Mouse (Mus musculus) cerebellum, adult 9-11 months (tissue): ENCODE data around the gene Fam126a.

ENCODE experiments used
- DNase-seq: peaks from one replicate; pipeline ENCODE4 v3.0.0; 2022

The Fam126a gene

DNA sequence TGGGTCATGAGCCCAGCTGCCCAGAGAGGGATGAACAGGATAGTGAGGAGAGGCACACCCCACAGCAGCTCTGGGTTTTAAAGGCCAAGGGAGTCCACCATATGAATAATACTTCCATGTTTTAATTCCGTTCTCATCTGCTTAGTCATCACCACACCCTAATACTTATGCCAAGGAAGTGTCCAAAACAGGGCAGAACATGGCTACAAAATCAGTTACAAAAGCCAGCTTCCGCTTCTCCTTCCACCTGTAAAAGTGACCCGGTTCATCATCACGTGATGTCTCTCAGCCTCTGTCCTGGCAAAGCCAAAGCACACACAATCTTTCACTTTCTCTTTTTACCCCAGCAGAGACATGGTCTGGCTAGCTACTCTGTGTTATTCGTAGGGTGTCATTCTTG lies 8.9 kb upstream of the Fam126a start:
- DNase-seq: no peak

DNA sequence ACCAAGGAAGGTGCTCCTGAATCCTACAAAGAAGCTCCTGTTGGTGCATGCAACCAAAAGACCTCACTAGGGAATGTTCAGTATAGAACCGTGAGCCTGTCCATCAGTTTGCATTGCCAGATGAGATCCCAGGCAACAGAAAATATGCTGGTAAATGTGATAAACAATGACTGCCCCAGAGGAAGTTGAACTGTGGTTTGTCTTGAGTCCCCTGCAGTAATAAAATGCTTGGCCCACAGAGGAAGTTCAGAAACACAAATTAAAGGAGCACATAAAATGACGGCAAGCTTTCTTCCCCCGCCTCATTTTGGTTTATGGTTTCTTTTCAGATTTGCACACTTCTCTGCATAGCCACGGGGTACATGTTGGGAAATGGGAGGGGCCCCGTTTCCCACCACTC lies 8.3 kb upstream of the Fam126a start:
- DNase-seq: no peak

DNA sequence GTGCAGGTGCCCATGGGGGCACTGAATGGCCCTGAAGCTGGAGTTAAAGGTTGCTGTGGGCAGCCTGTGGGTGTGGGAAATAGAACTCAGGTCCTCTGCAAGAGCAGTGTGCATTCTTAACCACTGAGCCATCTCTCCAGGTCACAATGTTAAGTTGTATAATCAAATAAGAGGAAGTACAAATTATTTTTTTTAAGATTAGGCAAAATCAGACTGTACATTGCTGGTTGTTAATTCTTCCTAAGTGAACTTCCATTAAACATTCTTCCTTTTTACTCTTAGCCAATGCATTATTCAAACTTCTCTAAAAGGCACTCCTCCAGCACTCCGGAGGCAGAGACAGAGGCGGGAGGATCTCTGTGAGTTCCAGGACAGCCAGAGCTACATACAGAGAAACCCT lies 7.7 kb upstream of the Fam126a start:
- no peak for DNase-seq

DNA sequence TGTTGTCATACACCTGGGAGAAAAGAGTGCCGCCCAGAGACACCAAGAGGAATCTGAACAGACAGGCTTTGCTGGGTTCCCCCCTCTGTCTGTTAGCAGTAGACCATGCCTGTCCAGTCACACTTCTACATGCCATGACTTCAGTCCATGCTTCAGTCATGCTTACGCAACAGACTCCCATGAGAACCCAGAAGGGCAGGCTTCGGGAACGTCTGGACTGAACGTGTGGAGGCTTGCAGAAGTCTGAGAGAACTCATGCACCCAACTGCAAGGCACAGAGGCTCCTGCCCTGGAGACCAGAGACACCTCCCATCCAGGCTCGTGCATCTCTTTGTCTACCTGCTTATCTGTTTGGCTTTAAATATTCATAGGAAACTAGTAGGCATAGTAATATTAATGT lies 6.2 kb upstream of the Fam126a start:
- no peak for DNase-seq

DNA sequence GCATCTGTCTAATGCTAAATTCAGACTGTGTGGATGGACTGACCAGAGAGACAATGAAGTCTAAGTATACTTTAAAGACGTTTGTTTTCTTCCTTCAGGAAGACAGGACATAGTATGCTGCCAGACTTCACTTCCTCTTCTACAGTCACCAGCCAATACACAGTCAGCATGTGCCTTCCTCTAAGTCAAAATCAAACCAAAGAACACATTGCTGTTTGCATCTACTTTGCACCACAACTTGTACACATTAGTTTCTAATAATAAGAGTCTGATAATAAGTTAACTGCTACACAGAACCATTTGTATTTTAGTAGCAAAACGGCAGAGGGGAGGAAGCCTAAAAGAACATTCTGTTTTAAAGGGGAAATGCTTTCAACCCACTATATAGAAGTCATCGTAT lies 4.5 kb upstream of the Fam126a start:
- DNase-seq: no peak

DNA sequence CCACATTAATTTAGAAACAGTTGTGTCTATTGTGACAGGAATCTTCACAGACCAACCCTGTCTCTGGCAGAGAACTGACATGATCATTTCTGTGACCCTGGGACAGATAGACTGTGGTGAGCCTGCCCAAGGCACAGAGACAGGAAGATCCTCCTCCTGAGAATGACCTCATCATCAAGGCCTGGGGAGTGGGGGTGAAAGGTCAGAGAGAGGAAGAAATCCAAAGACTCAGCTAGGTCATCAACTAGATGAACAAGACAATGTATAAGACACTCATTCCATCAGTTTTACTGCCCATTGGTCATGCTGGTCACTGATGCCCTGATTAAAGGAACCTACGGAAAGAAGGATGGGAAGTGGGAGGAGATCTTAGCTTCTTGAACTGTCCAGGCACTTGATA lies 3.6 kb upstream of the Fam126a start:
- DNase-seq: no peak

DNA sequence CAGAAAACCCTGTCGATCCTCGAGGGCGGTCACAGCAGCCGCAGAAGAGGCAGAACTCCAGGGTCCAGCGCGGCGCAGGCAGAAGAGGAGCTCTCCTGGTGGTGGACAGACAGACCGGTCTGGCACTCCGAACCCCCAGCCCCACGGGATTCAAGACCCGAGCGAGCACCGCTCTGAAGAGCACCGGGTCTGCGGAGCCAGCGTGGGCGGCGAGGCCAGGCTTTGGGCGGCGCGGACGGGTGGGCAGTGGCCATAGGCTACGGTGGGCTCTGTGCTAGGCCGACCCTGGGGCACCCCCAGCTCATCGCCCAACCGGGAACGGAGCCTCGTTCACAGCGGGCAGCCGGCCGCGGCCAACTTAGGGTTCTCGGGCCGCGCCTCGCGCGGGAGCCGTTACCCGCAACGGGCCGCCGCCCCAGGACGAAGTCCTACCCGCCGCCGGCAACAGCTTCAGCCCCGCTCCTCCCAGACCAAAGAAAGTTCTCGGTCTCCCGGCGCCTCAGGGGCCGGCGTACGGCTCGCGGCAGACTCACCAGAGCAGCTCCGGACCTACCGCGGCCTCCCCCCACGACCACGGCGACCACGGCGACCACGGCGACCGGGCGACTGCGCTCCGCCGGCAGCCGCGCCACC lies 428 bp downstream of the Fam126a start:
- DNase-seq: no peak

DNA sequence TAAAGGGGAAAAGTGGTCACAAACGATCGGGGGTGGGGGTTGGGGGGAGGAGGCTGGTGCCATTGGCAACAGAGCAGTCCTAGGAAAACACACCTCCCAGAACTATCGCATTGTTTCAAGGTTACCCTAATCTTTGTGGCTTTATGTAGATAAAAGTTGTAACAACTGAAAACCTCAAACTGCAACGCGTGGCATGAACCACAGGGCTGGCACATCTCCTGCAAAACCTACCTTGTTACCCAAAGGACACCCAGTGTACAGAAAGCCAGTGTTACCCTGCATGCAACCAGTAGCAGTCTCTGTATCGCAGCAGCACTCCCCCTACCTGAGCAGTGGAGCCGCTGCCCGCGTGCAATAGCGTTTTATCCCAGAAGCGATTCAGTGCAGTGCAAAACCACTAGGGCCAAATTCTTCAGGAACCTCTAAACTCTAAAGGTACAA lies 1.1 kb downstream of the Fam126a start:
- DNase-seq: peak; percentile 18

DNA sequence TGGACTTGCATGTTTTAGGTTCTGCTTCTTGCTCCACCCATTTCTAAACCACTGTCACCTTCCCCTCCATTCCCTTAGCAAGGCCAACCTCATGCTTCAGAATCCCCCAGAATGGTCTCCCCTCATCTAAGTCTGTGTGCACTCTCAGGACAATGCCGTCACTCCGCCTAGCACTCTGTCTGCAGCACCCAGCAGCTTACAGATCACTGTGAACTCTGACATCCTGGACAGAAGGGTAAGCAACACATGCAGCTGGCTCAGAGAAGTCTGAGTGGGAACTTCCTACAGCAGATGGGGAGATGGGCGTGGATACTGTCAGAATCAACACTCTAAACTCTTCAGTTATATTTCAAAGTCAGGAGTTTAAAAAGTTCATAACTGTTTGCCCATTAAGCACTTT lies 5.5 kb downstream of the Fam126a start:
- no peak for DNase-seq

DNA sequence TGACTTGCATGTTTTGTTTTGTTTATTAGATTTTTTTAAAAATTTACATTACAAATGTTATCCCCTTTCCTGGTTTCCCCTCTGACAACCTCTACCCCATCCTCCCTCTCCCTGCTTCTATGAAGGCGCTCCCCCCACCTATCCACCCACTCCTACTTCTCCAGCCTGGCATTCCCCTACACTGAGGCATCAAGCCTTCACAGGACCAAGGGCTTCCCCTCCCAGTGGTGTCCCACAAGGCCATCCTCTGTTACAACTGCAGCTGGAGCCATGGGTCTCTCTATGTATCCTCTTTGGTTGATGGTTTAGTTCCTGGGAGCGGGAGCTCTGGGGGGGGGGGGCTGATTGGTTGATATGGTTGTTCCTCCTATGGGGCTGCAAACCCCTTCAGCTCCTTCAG lies 7.3 kb downstream of the Fam126a start:
- DNase-seq: no peak

DNA sequence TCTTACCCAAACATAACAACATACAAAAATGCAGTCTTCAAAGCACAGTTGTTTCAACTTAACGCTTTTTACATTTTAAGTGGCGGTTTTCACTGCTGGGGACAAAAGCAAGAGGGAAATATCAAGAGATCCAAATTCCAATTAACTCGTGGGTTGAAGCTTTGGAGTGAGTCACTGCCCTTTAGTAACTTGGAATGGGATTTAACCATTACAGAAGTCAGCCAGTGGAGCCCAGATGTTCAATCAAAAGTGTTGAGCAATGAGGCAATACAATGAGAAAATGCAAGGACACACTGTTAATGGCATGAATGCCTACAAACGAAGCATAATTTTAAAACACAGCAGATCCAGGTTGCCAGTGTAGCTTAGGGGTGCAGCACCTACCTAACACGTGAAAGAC lies 8.8 kb downstream of the Fam126a start:
- DNase-seq: no peak

DNA sequence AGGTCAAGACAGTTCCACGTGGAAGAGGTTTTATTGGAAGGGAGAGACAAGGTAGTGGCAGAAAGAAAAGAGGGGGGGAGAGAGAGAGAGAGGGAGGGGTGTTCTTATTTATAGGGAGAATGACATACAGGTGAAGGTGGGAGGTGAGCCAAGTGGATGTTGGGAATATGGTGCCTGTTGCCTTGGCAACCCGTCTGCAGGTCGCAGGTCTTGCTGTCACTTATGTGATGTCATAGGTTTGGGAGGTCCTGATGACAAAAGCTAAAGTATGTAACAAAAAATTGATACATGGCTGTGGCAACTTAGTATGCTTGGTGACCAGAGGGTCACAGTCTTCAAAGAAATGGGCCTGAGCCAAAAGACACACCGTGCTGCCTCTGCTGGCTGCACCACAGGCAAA lies 10.1 kb downstream of the Fam126a start:
- DNase-seq: no peak

DNA sequence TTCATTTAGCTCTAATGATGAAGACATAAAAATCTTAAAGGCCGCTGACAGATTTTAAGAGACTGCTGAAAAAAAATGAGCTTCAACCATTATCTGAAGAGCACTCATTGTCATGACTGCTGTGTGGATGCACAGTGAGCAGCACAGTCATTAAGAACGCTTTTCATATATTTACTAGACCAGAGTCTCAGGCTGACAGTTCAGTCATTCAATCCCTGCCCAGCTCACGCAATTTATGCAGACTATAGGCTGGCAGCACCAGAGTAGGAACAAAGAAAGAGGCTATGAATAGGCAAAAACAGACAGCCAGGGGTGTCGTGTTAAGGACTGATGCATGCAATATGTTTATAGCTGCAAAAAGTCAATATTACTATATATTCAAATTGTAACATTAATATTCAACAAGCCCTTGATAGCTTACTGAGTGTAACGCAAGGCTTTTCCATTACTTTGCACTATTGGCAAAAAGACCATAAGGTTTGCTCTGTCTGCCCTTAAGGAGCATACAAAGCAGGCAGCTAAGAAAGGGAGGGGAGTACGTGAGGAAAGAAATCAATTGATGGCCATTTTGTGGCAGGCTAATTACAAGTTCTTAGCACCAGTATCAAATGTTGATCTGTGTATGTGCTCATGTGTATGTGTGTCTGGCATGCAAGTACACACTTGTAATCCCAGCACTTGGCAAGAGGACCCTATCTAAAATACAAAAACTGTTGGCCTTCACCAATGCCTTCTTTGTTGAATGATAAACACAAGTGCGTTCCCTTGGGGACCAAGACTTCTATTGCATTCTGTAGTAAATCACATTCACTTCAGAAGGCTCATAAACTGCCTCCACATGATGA lies 10.9 kb downstream of the Fam126a start:
- DNase-seq: no peak

DNA sequence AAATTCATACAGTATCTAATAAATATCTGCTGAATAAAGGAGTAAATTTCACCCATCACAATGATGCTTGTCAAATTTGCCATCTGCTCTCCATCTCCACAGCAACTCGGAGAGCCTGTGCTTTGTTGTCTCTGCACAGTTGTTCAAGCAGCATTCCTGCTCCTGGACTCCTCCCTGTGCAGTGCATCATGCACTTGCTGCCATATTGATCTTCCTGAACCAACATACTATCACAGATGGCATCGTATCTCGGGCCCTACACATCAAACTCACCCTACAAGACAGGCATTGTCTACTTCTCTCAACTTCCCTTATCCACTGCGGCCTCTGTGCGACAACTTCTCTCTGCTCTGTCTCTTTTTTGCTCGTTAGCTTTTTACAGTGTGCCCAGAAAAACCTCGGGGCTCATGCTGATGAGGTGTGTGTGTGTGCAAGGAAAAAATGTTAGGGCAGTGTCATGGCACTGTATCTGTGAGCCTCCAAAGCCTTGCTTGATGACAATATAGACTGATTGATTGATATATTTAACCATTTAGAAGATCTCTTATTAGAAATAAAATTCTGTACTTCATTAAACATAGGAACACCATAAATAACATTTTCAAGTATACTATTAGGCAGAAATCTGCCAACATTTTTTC lies 11.7 kb downstream of the Fam126a start:
- DNase-seq: no peak

DNA sequence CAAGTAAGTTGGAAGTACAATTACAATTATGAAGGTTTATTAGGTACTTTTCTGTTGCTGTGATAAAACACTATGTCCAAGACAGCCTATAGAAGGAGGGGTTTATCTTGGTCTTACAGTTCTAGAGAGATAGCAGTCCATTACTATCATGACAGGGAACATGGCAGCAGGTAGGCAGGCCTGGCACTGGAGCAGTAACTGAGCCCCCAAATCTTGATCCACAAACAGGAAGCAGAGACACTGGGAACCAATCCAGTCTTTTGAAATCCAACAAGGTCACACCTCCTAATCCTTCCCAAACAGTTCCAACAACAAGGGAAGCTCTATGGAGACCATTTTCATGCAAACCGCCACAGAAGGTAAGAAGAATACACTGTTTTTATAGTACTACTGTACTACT lies 13.6 kb downstream of the Fam126a start:
- no peak for DNase-seq

DNA sequence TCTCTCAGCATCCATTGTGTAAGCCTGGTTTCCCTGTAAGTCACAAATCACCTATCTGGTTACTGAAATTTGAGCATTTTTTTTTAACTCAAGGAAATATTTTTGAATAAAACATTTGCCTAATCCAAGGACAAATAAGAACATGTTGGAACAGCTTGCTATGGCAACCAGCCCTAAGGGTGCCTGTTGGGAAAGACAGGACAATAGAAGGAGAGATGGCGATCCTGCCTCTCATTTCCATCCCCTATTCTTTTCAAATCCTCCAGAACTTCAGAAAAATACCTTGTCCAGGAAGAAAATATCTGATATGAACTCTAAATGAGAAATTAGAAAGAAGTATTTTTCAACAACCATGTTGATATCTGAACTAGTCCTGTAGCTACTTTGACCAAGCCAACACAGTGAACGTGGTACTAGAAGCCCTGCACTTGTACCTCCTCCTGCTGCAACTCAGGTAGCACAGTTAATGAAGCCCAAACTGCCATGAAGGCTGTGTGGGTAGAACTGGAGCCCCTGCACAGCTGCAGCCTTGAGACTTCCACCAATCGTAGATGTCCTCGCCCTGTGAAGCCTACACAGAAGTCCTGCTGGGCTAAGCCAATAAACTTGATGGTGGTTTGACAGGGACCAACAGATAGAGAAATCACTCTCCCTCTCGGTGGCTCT lies 17.0 kb downstream of the Fam126a start:
- no peak for DNase-seq

DNA sequence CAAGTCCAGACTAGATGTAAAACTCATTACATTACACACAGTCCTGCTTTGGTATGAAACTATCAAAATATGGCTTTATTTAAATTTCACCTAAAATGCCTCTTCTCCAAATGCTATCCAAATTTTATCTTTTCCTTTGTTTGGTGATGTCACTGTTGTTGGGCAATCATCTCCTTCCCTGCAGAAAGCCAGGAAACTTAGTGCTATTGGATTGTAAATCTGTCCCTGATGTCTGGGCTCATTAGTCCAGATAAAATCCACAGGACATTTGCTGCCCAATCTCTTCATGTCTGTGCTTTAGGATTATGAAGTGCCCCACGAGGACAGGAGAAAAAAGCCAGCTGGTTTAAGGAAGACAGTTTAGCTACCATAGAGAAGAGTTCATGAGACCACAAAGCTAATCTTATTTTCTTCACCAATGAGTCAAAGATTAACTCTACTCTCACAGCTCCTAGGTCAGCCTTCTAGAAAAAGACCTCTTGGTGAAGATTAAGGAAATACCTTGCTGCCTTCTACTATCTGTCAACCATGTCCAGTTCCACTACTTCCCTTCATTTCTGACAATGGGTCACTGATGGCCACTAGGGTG lies 31.3 kb downstream of the Fam126a start:
- DNase-seq: no peak

DNA sequence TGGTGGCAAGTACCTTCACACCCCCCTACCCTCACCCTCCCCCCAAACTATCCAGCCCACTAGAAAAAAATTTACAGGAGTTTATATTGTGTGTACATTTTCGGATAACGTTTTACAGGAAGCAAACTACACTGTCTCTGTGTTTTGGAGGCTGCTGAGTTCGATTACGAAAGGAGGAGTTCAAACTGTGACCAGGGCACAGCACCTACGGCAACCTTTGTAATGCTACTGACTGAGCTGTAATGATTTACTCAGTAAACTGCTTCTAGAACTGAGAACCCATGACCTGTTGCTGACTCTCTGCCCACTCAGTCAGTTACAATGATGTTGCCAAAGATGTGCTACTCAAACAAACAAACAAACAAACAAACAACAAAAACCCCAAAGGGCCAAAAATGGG lies 34.5 kb downstream of the Fam126a start:
- no peak for DNase-seq

DNA sequence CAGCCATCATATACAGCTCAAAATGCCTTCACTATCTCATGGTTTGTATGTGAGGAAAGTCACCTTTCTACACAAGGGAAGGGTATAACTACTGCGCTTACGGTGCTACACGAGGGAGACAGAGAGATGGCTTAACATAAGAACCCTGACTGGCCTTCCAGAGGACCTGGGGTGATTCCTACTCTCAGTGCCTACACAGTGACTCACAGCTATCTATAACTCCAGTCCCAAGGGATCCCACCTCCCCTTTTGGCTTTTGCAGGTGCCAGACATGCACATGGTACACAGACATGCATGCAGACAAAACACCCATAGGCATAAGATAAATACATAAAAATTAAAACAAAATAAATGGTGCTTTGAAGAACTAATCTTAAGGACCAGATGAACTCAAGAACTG lies 35.6 kb downstream of the Fam126a start:
- no peak for DNase-seq

DNA sequence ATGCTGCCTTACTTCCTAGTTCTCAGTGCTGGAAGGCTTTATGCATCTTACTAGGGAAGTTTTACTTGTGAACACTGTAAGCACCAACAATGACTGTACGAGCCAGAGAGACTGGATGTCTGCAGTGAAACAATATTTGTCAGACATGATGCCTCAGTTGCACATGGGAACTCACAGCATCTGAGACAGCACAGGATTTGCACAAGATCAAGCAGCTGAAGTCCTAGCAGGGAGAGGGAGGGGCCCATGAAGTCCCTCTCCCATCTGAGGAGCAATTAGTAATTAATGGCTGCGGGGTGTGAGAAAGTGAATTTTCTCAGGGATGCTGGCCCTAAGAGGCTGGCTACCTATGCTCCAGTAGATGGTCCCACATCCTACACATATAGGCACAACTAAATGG lies 36.3 kb downstream of the Fam126a start:
- no peak for DNase-seq

DNA sequence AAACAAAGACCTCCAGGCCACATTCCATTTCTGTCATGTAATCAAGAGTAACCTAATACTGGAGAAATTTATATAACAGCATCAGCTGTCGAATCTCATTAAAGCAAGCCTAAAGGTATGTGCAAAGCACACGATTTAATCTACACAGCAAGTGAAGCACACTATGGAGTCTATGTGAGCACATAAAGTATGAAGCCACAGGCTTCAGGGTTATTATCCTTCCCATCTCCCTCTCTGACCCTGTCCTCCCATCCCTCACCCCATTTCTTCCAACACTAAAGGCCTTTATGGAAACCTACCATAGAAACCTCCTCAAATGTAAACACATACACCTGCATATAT lies 37.0 kb downstream of the Fam126a start:
- no peak for DNase-seq

DNA sequence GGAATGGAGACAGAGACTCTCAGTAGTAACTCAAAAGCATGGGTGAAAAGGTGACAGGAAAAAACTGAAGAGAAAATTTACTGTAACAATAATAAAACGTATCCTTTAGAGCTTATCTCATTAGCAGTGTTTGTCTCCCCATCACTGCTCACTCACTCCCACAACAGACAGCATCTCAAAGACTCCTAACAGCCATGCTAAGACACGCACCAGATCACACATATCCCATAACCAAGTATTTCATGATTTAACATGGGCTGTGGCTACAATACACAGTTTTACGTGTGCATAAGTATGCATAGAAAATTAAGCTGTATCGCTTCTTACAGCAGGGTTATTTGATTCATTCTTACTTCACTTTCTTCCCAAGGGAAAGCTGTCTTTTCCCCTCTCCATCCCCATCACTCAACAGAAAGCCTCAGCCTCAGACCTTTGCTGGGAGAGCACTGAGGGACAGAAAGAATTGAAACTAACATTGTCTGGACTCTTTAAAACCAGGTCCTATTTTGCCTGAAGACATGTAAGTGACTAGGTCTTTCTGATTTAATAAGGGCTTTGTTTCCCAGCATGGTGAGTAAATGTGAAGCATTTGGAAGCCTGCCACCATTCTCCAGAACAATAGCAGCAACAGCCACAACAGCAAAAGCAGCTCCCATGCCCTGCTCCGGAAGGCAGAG lies 37.5 kb downstream of the Fam126a start:
- peak; percentile 11 for DNase-seq

DNA sequence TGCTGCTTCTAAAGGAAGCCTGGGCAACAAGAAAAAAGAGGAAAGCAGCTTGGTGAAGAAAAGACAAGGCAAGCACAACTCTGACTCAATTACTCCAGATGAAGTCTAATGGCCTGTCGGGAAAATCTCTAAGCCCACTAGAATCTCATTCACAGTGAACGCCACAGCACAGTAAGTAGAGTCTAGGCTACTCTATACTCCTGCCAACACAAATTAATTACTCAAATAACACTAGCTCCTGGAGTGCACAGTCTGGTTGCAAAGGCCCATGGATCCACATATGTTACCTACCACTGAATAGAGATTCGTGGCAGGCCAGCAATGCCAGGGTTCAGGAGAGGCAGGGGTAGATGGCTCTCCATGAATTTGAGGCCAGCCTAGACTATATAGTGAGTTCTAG lies 40.5 kb downstream of the Fam126a start:
- DNase-seq: no peak
